Mouse (Mus musculus) 3T3-L1 (cell line): ENCODE results near the gene Syndig1.

ENCODE experiments used
- DNase-seq: peaks from one replicate; pipeline ENCODE4 v3.0.0-alpha.2; 2015; ENCODE audit warnings: low read depth, low spot score

Gene Syndig1

GRCm38 (mm10) chr2:149828911-149829310, at the start of gene Syndig1:
TSS of gene Syndig1 (plus strand) at chr2:149829211.
- DNase-seq: no peak

- no peak for DNase-seq
Observed at GRCm38 (mm10) chr2:149798613-149799012, 30.4 kb upstream of the Syndig1 start.

GRCm38 (mm10) chr2:149804599-149805140, 24.3 kb upstream of the Syndig1 start:
- no peak for DNase-seq

- DNase-seq: no peak
Observed at GRCm38 (mm10) chr2:149805256-149805655, 23.8 kb upstream of the Syndig1 start.

- DNase-seq: no peak
Observed at GRCm38 (mm10) chr2:149812899-149813298, 16.1 kb upstream of the Syndig1 start.

- DNase-seq: no peak
Observed at GRCm38 (mm10) chr2:149818395-149818794, 10.6 kb upstream of the Syndig1 start.

- no peak for DNase-seq
Observed at GRCm38 (mm10) chr2:149819751-149820150, 9.3 kb upstream of the Syndig1 start.

- no peak for DNase-seq
Observed at GRCm38 (mm10) chr2:149820201-149820600, 8.8 kb upstream of the Syndig1 start.

GRCm38 (mm10) chr2:149829955-149830535, 1.0 kb downstream of the Syndig1 start:
- DNase-seq: no peak

GRCm38 (mm10) chr2:149830536-149831458, 1.8 kb downstream of the Syndig1 start, which contains the start of gene C530025M09Rik:
TSS of gene C530025M09Rik (minus strand) at chr2:149831213.
- DNase-seq: no peak

- no peak for DNase-seq
Observed at GRCm38 (mm10) chr2:149831459-149832245, 2.6 kb downstream of the Syndig1 start.

- DNase-seq: no peak
Observed at GRCm38 (mm10) chr2:149832301-149832700, 3.3 kb downstream of the Syndig1 start.

- no peak for DNase-seq
Observed at GRCm38 (mm10) chr2:149835091-149835490, 6.1 kb downstream of the Syndig1 start.

GRCm38 (mm10) chr2:149836471-149837135, 7.6 kb downstream of the Syndig1 start:
- no peak for DNase-seq

GRCm38 (mm10) chr2:149839666-149840065, 10.7 kb downstream of the Syndig1 start:
- no peak for DNase-seq

- DNase-seq: no peak
Observed at GRCm38 (mm10) chr2:149844575-149844974, 15.6 kb downstream of the Syndig1 start.

- no peak for DNase-seq
Observed at GRCm38 (mm10) chr2:149848778-149849177, 19.8 kb downstream of the Syndig1 start.

- DNase-seq: no peak
Observed at GRCm38 (mm10) chr2:149861002-149861401, 32.0 kb downstream of the Syndig1 start.

- DNase-seq: no peak
Observed at GRCm38 (mm10) chr2:149865914-149866435, 37.0 kb downstream of the Syndig1 start.

GRCm38 (mm10) chr2:149870496-149870895, 41.5 kb downstream of the Syndig1 start:
- no peak for DNase-seq

- DNase-seq: no peak
Observed at GRCm38 (mm10) chr2:149872496-149872895, 43.5 kb downstream of the Syndig1 start.
